Comparison of ENCODE assay signal across 28 mouse cellular contexts in genomic region chr3:143797850-143798249, GRCm38 (mm10).
DNase-seq lines count a peak whose midpoint lies in the region; ATAC-seq lines count a peak whose summit lies in the region.
"Had no signal": no experiment of that assay in that cellular context is flagged by ENCODE, and none has a peak within 500 bp of the region (broad histone marks: within the 10 kb centered on the region; RNA-seq: fewer than 3 reads in every experiment).

No protein-coding gene starts in this region.

- H3K9ac ChIP-seq in forebrain, embryonic 11.5 days (ENCODE audit: low read length), result no peak overlapping the region
- H3K9ac ChIP-seq in embryonic facial prominence, embryonic 11.5 days (replicated peaks; ENCODE audit: low read length), result no peak overlapping the region
- H3K9ac ChIP-seq in embryonic facial prominence, embryonic 13.5 days, result no peak overlapping the region
- H3K9ac ChIP-seq: forebrain, embryonic 12.5 days; forebrain, embryonic 15.5 days; heart, embryonic 12.5 days; heart, embryonic 15.5 days; hindbrain, embryonic 14.5 days had no signal

- no peaks in the 10 kb centered on the region for H3K4me1 ChIP-seq in forebrain, embryonic 11.5 days (replicated peaks; ENCODE audit: control insufficient read depth, insufficient read depth, low read length)
- H3K4me1 ChIP-seq in forebrain, embryonic 10.5 days, result peaks cover 5% of the 10 kb centered on the region; the same call in 1 of the 2 replicates
- H3K4me1 ChIP-seq in embryonic facial prominence, embryonic 11.5 days (ENCODE audit: control insufficient read depth, insufficient read depth, low read length), result no peaks in the 10 kb centered on the region
- H3K4me1 ChIP-seq in embryonic facial prominence, embryonic 13.5 days, result peaks cover 11% of the 10 kb centered on the region
- peaks cover 44% of the 10 kb centered on the region for H3K4me1 ChIP-seq in limb, embryonic 10.5 days
- H3K4me1 ChIP-seq: forebrain, embryonic 12.5 days; forebrain, embryonic 15.5 days; heart, embryonic 15.5 days; hindbrain, embryonic 10.5 days had no signal

- no peaks in the 10 kb centered on the region for H3K36me3 ChIP-seq in forebrain, embryonic 11.5 days (ENCODE audit: control insufficient read depth, insufficient read depth, low read length)
- no peaks in the 10 kb centered on the region for H3K36me3 ChIP-seq in forebrain, embryonic 10.5 days (replicated peaks)
- no peaks in the 10 kb centered on the region for H3K36me3 ChIP-seq in embryonic facial prominence, embryonic 11.5 days (replicated peaks; ENCODE audit: control insufficient read depth, insufficient read depth, low read depth, low read length)
- H3K36me3 ChIP-seq in embryonic facial prominence, embryonic 13.5 days, result no peaks in the 10 kb centered on the region
- no peaks in the 10 kb centered on the region for H3K36me3 ChIP-seq in limb, embryonic 10.5 days
- H3K36me3 ChIP-seq: forebrain, embryonic 12.5 days; forebrain, embryonic 15.5 days; heart, embryonic 12.5 days; heart, embryonic 15.5 days; hindbrain, embryonic 10.5 days had no signal

- no peaks in the 10 kb centered on the region for H3K27me3 ChIP-seq in forebrain, embryonic 11.5 days (ENCODE audit: control insufficient read depth, insufficient read depth, low read length)
- no peaks in the 10 kb centered on the region for H3K27me3 ChIP-seq in forebrain, embryonic 10.5 days (ENCODE audit: poor library complexity, severe bottlenecking)
- no peaks in the 10 kb centered on the region for H3K27me3 ChIP-seq in embryonic facial prominence, embryonic 11.5 days (ENCODE audit: control insufficient read depth, insufficient read depth, low read length)
- peaks cover 8% of the 10 kb centered on the region for H3K27me3 ChIP-seq in embryonic facial prominence, embryonic 13.5 days
- no peaks in the 10 kb centered on the region for H3K27me3 ChIP-seq in limb, embryonic 10.5 days (ENCODE audit: low read depth, poor library complexity, severe bottlenecking)
- H3K27me3 ChIP-seq: forebrain, embryonic 12.5 days; forebrain, embryonic 15.5 days; heart, embryonic 12.5 days; heart, embryonic 15.5 days had no signal

- 55% methylated on average over 5 of the region's 5 CpGs for WGBS in forebrain, embryonic 11.5 days
- 65% methylated on average over 5 of the region's 5 CpGs for WGBS in forebrain, embryonic 10.5 days
- 15% methylated on average over 5 of the region's 5 CpGs for WGBS in embryonic facial prominence, embryonic 11.5 days
- 11% methylated on average over 5 of the region's 5 CpGs for WGBS in embryonic facial prominence, embryonic 13.5 days
- WGBS in limb, embryonic 10.5 days, result 44% methylated on average over 5 of the region's 5 CpGs

- no peaks in the 10 kb centered on the region for H3K9me3 ChIP-seq in forebrain, embryonic 11.5 days (ENCODE audit: control insufficient read depth, low read length)
- no peaks in the 10 kb centered on the region for H3K9me3 ChIP-seq in forebrain, embryonic 10.5 days
- H3K9me3 ChIP-seq in embryonic facial prominence, embryonic 11.5 days (replicated peaks; ENCODE audit: control insufficient read depth, low read length), result no peaks in the 10 kb centered on the region
- H3K9me3 ChIP-seq in embryonic facial prominence, embryonic 13.5 days, result no peaks in the 10 kb centered on the region
- no peaks in the 10 kb centered on the region for H3K9me3 ChIP-seq in limb, embryonic 10.5 days (replicated peaks)
- H3K9me3 ChIP-seq: forebrain, embryonic 12.5 days; forebrain, embryonic 15.5 days; heart, embryonic 12.5 days; heart, embryonic 15.5 days; hindbrain, embryonic 10.5 days had no signal

- H3K4me2 ChIP-seq in forebrain, embryonic 11.5 days (ENCODE audit: low read depth, low read length, severe bottlenecking), result no peak overlapping the region
- H3K4me2 ChIP-seq in embryonic facial prominence, embryonic 11.5 days (ENCODE audit: low read depth, low read length), result no peak overlapping the region
- peak overlapping the region; percentile 28; the same call in 1 of the 2 replicates for H3K4me2 ChIP-seq in embryonic facial prominence, embryonic 13.5 days
- H3K4me2 ChIP-seq: forebrain, embryonic 12.5 days; forebrain, embryonic 15.5 days; heart, embryonic 12.5 days; heart, embryonic 15.5 days; hindbrain, embryonic 14.5 days had no signal

- H3K27ac ChIP-seq in forebrain, embryonic 11.5 days (ENCODE audit: low read depth, low read length), result no peak overlapping the region
- H3K27ac ChIP-seq in forebrain, embryonic 10.5 days, result no peak overlapping the region
- H3K27ac ChIP-seq in embryonic facial prominence, embryonic 11.5 days (replicated peaks; ENCODE audit: low read depth, low read length), result no peak overlapping the region
- no peak overlapping the region for H3K27ac ChIP-seq in embryonic facial prominence, embryonic 13.5 days
- H3K27ac ChIP-seq in limb, embryonic 10.5 days, result peak overlapping the region; percentile 46; the same call in 1 of the 2 replicates
- H3K27ac ChIP-seq: forebrain, embryonic 12.5 days; forebrain, embryonic 15.5 days; heart, embryonic 15.5 days; hindbrain, embryonic 10.5 days; hindbrain, embryonic 14.5 days; hindbrain, postnatal 0 days had no signal

- peak; percentile 53 for DNase-seq in forebrain, embryonic 11.5 days (ENCODE audit: low spot score)
- no peak for DNase-seq in forebrain, embryonic 10.5 days (ENCODE audit: extremely low spot score, low spot score)
- peak; percentile 65 for DNase-seq in embryonic facial prominence, embryonic 11.5 days (ENCODE audit: low spot score)
- DNase-seq in limb, embryonic 10.5 days (ENCODE audit: low spot score), result no peak
- no peak for DNase-seq in adrenal gland, adult 18-20 months (ENCODE audit: low spot score in 2 of 2)
- no peak for DNase-seq in right cerebral cortex, postnatal 14 days
- DNase-seq in layer of hippocampus, postnatal 10 days (ENCODE audit: low spot score in 2 of 2), result no peak
- DNase-seq: adrenal gland, adult 8-10 months; adrenal gland, postnatal 25 days; cerebellum, adult 11-12 months; cerebellum, adult 8-10 months; cerebellum, postnatal 36 days; gastrocnemius, postnatal 14 days; heart, adult 11 months; heart, postnatal 10 days; heart, postnatal 36 days; kidney, adult 18-20 months had no signal

- H3K4me3 ChIP-seq in forebrain, embryonic 11.5 days (ENCODE audit: low read depth, low read length), result no peak overlapping the region
- H3K4me3 ChIP-seq in forebrain, embryonic 10.5 days, result no peak overlapping the region
- H3K4me3 ChIP-seq in embryonic facial prominence, embryonic 11.5 days (ENCODE audit: low read depth, low read length), result no peak overlapping the region
- H3K4me3 ChIP-seq in embryonic facial prominence, embryonic 13.5 days, result no peak overlapping the region
- H3K4me3 ChIP-seq in limb, embryonic 10.5 days, result no peak overlapping the region
- H3K4me3 ChIP-seq: forebrain, embryonic 12.5 days; forebrain, embryonic 15.5 days; heart, embryonic 12.5 days; heart, embryonic 15.5 days; hindbrain, embryonic 10.5 days had no signal

- no peak for ATAC-seq in forebrain, embryonic 11.5 days (replicated peaks; ENCODE audit: low FRiP score)
- ATAC-seq in embryonic facial prominence, embryonic 11.5 days (replicated peaks; ENCODE audit: insufficient number of reproducible peaks, low FRiP score, low TSS enrichment, low read depth), result peak; percentile 67; the same call in 1 of the 2 replicates
- peak; percentile 72; the same call in 1 of the 2 replicates for ATAC-seq in embryonic facial prominence, embryonic 13.5 days (ENCODE audit: insufficient number of reproducible peaks, insufficient read depth, low FRiP score, low TSS enrichment, low read depth)
- ATAC-seq: CD4-positive, CD25-positive, alpha-beta regulatory T cell, adult 4 months; forebrain, embryonic 15.5 days; hindbrain, postnatal 0 days; inflammation-experienced regulatory T-cells, adult 6 months; intestine, embryonic 16.5 days had no signal

Comparison
In these comparisons a context has a peak if more than half of its experiments do, and no peak if none do; other contexts are left out.
1. DNase-seq: peak in forebrain, embryonic 11.5 days (single experiment) and embryonic facial prominence, embryonic 11.5 days (single experiment); none in forebrain, embryonic 10.5 days (single experiment), limb, embryonic 10.5 days (single experiment), adrenal gland, adult 18-20 months (0 of 2), right cerebral cortex, postnatal 14 days (single experiment) and layer of hippocampus, postnatal 10 days (0 of 2).